Mouse (Mus musculus) liver, embryonic 15.5 days (tissue): ENCODE results near the gene 9930021J03Rik. TPM values are rescaled to one million over a fixed set of nuclear protein-coding genes. Genes with fewer than 3 reads are reported as not detected.

ENCODE experiments used
- ATAC-seq: fragments of 200-750 bp; cut with Nextera tagmentation; 2 replicates; pipeline ENCODE4 v1.8.0; 2017; ENCODE audit warnings: moderate number of reproducible peaks, mild to moderate bottlenecking, moderate library complexity; ENCODE audit not compliant: insufficient read depth
- H3K27ac ChIP-seq: fragments of 300-500 bp; sonication (generic); replicated peaks from 2 replicates; pipeline ENCODE4 v1.5.1; 2015; ENCODE audit warnings: mild to moderate bottlenecking, inconsistent platforms
- H3K27me3 ChIP-seq: fragments of 300-500 bp; sonication (generic); 2 replicates; pipeline ENCODE4 v1.6.1; 2015; ENCODE audit warnings: mild to moderate bottlenecking, inconsistent platforms
- H3K36me3 ChIP-seq: fragments of 300-500 bp; sonication (generic); replicated peaks from 2 replicates; pipeline ENCODE4 v1.6.1; 2015; ENCODE audit warnings: moderate library complexity, mild to moderate bottlenecking, inconsistent platforms
- H3K4me1 ChIP-seq: fragments of 300-500 bp; sonication (generic); replicated peaks from 2 replicates; pipeline ENCODE4 v1.6.1; 2015; ENCODE audit warnings: inconsistent platforms
- H3K4me2 ChIP-seq: fragments of 300-500 bp; sonication (generic); 2 replicates; pipeline ENCODE4 v1.6.1; 2015; ENCODE audit warnings: moderate library complexity, mild to moderate bottlenecking, inconsistent platforms
- H3K4me3 ChIP-seq: fragments of 300-500 bp; sonication (generic); replicated peaks from 2 replicates; pipeline ENCODE4 v1.5.1; 2015; ENCODE audit warnings: mild to moderate bottlenecking, inconsistent platforms
- H3K9ac ChIP-seq: fragments of 300-500 bp; sonication (generic); 2 replicates; pipeline ENCODE4 v1.6.1; 2015; ENCODE audit warnings: moderate library complexity, mild to moderate bottlenecking, inconsistent platforms
- H3K9me3 ChIP-seq: fragments of 300-500 bp; sonication (generic); replicated peaks from 2 replicates; pipeline ENCODE4 v1.6.1; 2016; ENCODE audit warnings: inconsistent platforms
- WGBS: fragments of 180-500 bp; shearing (Covaris S2); methylation state at CpG from one replicate; pipeline ENCODE4 v1.1.7; 2015; ENCODE audit warnings: mixed read lengths; ENCODE audit not compliant: insufficient replicate concordance; 5-methylcytosine and 5-hydroxymethylcytosine counted together
- polyA plus RNA-seq: library from polyadenylated mRNA; unstranded; fragments of >200 nt; fragmentation: Nextera tagmentation; extraction: Ambion mirVana; gene quantifications from 2 replicates; pipeline ENCODE4 v1.2.1, GENCODE M21; 2015

9930021J03Rik gene
- polyA plus RNA-seq, 1 experiment from 2014 or later, result 1.4 TPM

DNA sequence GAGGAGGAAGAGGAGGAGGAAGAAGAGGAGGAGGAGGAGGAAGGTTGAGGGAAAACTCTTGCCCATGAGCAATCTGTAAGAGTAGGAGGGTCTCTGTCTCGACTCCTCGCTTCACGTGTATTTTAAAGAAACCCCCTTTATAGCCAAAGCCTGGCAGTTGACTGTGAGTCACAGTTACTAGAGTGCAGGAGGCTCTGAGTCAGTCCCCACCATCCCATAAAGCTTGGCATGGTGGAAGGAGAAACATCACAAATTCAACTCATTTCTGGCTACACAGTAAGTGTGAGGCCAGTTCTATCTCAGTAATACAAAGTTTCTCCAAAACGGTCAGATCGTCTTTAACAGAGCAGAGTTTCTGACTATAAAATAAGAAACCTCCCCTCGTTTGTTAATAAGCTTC is 135.5 kb downstream of the 9930021J03Rik start:
- 69% methylated on average over 6 of the region's 6 CpGs for WGBS
- H3K36me3 ChIP-seq, result no peaks in the 10 kb centered on the region
- H3K9me3 ChIP-seq, result no peaks in the 10 kb centered on the region
- H3K4me3 ChIP-seq, result no peak overlapping the region
- peaks cover 14% of the 10 kb centered on the region for H3K4me1 ChIP-seq
- H3K4me2 ChIP-seq, result no peak overlapping the region
- no peak overlapping the region for H3K27ac ChIP-seq
- H3K9ac ChIP-seq, result no peak overlapping the region
- no peak for ATAC-seq
- no peaks in the 10 kb centered on the region for H3K27me3 ChIP-seq

- Histone ChIP-seq H3K27me3 (no peaks in the 10 kb centered on the region; the same call in 1 of the 2 replicates), H3K4me1 (peaks cover 14% of the 10 kb centered on the region), H3K9me3 (no peaks in the 10 kb centered on the region), H3K9ac (no peak overlapping the region), H3K36me3 (no peaks in the 10 kb centered on the region), H3K4me2 (no peak overlapping the region), H3K4me3 (no peak overlapping the region), H3K27ac (no peak overlapping the region)
- no peak for ATAC-seq
- 64% methylated on average over 7 of the region's 7 CpGs for WGBS
Measured at GRCm38 (mm10) chr19:29668135-29668534, 137.7 kb downstream of the 9930021J03Rik start.

DNA sequence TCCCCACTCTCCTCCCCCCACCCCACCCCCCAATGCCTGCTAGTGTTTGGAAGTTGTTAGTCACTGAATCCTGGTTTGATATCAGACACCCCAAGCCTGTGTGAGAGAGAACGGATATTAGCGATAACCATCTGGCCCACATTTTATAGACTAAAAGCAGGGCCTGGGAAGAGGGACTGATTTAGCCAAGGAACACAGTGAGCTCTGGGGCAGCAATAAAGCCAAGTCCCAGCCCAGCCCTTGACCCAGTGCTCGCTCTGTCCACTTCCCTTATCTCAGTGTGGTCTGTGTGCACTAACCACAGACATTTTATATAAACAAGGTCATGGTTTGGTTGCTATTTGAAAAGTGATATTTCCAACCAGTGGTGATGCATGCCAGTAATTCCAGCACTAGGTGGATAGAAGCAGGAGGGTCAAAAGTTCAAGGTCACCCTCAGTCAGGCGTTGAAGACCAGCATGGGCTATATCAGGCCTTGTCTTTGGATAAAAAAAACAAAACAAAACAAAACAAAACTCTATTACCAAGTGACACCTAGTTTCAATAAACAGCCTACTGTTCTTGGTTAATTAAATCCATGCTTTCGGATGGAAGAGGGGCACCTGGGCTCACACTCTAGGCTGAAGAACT is 138.7 kb downstream of the 9930021J03Rik start:
- 44% methylated on average over 5 of the region's 5 CpGs for WGBS
- Histone ChIP-seq H3K4me3 (no peak overlapping the region), H3K36me3 (no peaks in the 10 kb centered on the region), H3K9me3 (no peaks in the 10 kb centered on the region), H3K4me1 (peaks cover 15% of the 10 kb centered on the region), H3K4me2 (no peak overlapping the region), H3K27ac (no peak overlapping the region), H3K9ac (no peak overlapping the region), H3K27me3 (no peaks in the 10 kb centered on the region; the same call in 1 of the 2 replicates)
- no peak for ATAC-seq

DNA sequence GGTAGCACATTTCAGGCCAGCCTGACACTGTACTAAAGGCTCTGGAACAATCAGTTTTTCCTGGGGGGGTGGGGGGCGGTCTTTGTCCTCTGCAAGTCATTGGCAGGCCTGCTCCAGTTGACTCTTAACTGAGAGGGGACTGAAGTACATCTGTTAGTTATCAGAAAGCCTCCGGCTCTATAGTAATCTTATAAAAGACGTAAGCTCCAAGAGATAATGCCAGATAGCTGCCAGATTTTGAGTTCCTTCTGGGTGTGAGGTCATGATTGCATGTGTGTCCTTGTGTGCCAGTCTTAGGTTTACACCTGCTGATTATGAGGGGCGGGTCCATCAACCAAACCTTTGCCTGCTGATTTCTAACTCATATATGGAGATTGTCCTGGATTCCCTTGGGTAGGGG is 139.6 kb downstream of the 9930021J03Rik start:
- peaks cover 2% of the 10 kb centered on the region; the same call in 1 of the 2 replicates for H3K27me3 ChIP-seq
- no peak overlapping the region for H3K27ac ChIP-seq
- no peak overlapping the region for H3K4me2 ChIP-seq
- H3K9ac ChIP-seq, result no peak overlapping the region
- H3K4me1 ChIP-seq, result peaks cover 18% of the 10 kb centered on the region
- H3K36me3 ChIP-seq, result no peaks in the 10 kb centered on the region
- no peaks in the 10 kb centered on the region for H3K9me3 ChIP-seq
- WGBS, result 44% methylated on average over 4 of the region's 4 CpGs
- H3K4me3 ChIP-seq, result no peak overlapping the region
- ATAC-seq, result no peak

DNA sequence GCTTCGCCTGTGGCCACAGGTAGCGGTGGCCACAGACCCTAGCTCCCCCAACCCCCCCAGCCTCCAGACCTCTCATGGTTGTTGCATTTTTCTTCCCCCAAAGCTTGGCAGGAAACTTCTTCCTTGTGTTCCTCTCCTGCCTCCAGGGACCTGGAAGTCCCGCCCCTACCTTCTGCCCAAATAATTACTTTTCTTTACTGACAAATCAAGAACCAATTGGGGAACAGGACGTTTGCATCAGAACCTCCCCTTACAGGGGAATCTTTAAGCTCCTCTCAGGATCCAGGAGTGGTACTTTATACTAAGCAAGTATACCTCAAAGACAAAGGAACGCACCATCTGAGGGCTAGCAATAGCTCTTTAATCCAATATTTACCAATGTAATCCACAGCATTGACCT is 140.9 kb downstream of the 9930021J03Rik start:
- Histone ChIP-seq H3K4me1 (peaks cover 18% of the 10 kb centered on the region), H3K36me3 (no peaks in the 10 kb centered on the region), H3K27me3 (peaks cover 2% of the 10 kb centered on the region; the same call in 1 of the 2 replicates), H3K9me3 (no peaks in the 10 kb centered on the region), H3K27ac (no peak overlapping the region), H3K4me3 (no peak overlapping the region), H3K4me2 (no peak overlapping the region), H3K9ac (no peak overlapping the region)
- ATAC-seq, result no peak
- 63% methylated on average over 5 of the region's 5 CpGs for WGBS

Other genes with a start within 250 kb of the 9930021J03Rik start
- gene Ermp1, start 157.6 kb downstream of the 9930021J03Rik start, polyA plus RNA-seq, result 10.6 and 11.0 TPM in 2 replicates
- not detected in 2 replicates for gene Mlana, start 108.2 kb downstream of the 9930021J03Rik start, polyA plus RNA-seq
- 4.8 and 5.2 TPM in 2 replicates for gene Ranbp6, start 7.0 kb upstream of the 9930021J03Rik start, polyA plus RNA-seq
- 1.2 TPM in 2 replicates for gene Il33, start 119.1 kb upstream of the 9930021J03Rik start, polyA plus RNA-seq
- not detected in 2 replicates for gene Trpd52l3, start 197.8 kb upstream of the 9930021J03Rik start, polyA plus RNA-seq
- gene Uhrf2, start 224.5 kb upstream of the 9930021J03Rik start, polyA plus RNA-seq, result 29.7 and 31.2 TPM in 2 replicates